Mouse (Mus musculus) forebrain, embryonic 14.5 days (tissue): ENCODE results near the gene Adgrb2. TPM values are rescaled to one million over a fixed set of nuclear protein-coding genes. Genes with fewer than 3 reads are reported as not detected.
A peak's percentile ranks its signal among the peaks of the same experiment; 100 is the strongest.

Experiments
- ATAC-seq: fragments of 200-750 bp; cut with Nextera tagmentation; 2 replicates; pipeline ENCODE4 v1.8.0; 2017; ENCODE audit warnings: mild to moderate bottlenecking, moderate library complexity
- DNase-seq: peaks from one replicate; pipeline ENCODE4 v3.0.0-alpha.2; 2015; ENCODE audit warnings: low spot score
- H3K27ac ChIP-seq: fragments of 300-500 bp; sonication (generic); 2 replicates; pipeline ENCODE4 v1.5.1; 2014; ENCODE audit warnings: low read depth, mild to moderate bottlenecking, control low read depth, low read length, moderate library complexity
- H3K27me3 ChIP-seq: fragments of 300-500 bp; sonication (generic); replicated peaks from 2 replicates; pipeline ENCODE4 v1.6.1; 2014; ENCODE audit warnings: low read length, control low read depth, mixed read lengths; ENCODE audit not compliant: control insufficient read depth, insufficient read depth
- H3K36me3 ChIP-seq: fragments of 300-500 bp; sonication (generic); 2 replicates; pipeline ENCODE4 v1.6.1; 2014; ENCODE audit warnings: low read length, control low read depth; ENCODE audit not compliant: control insufficient read depth, insufficient read depth
- H3K4me1 ChIP-seq: fragments of 300-500 bp; sonication (generic); 2 replicates; pipeline ENCODE4 v1.6.1; 2014; ENCODE audit warnings: antibody characterized with exemption, low read length, control low read depth; ENCODE audit not compliant: control insufficient read depth, insufficient read depth
- H3K4me2 ChIP-seq: fragments of 300-500 bp; sonication (generic); 2 replicates; pipeline ENCODE4 v1.6.1; 2014; ENCODE audit warnings: mild to moderate bottlenecking, control low read depth, low read length
- H3K4me3 ChIP-seq: fragments of 300-500 bp; sonication (generic); 2 replicates; pipeline ENCODE4 v1.5.1; 2014; ENCODE audit warnings: low read depth, low read length, control low read depth
- H3K9ac ChIP-seq: fragments of 300-500 bp; sonication (generic); 2 replicates; pipeline ENCODE4 v1.6.1; 2014; ENCODE audit warnings: mild to moderate bottlenecking, low read length, control low read depth, moderate library complexity
- H3K9me3 ChIP-seq: fragments of 300-500 bp; sonication (generic); replicated peaks from 2 replicates; pipeline ENCODE4 v1.6.1; 2016; ENCODE audit warnings: low read length, control low read depth, mixed read lengths; ENCODE audit not compliant: control insufficient read depth
- WGBS: fragments of 180-500 bp; shearing (Covaris S2); extraction: QIAGEN DNeasy Blood & Tissue Kit; methylation state at CpG from one replicate; pipeline ENCODE4 v1.1.7; 2014; 5-methylcytosine and 5-hydroxymethylcytosine counted together
- polyA plus RNA-seq: library from polyadenylated mRNA; unstranded; fragments of >200 nt; fragmentation: Nextera tagmentation; extraction: Ambion mirVana; gene quantifications from 2 replicates; pipeline ENCODE4 v1.2.1, GENCODE M21; 2014

Gene Adgrb2
- polyA plus RNA-seq, 1 experiment from 2014 or later = 6.6 TPM

DNA sequence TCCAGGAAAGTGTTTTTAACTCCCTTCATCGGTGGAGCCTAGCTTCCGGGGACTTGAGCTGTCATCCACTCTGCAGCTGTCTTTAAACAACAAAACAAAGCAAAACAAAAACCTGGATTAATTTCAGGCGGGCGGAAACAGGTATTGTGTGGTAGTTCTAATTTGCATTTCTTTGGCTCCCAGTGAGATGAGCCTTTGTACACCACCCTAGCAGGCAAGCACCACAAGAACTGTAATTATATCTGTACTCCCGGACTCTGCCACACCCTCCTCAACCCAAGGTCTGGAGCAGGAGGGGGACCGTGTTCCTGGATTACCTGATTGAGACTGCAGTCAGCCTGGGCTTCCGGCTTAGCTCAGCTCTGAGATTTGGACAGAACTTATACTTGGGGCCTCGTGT is 14.5 kb upstream of the Adgrb2 start:
- H3K27me3 ChIP-seq = no peaks in the 10 kb centered on the region
- ATAC-seq = no peak
- peaks cover 41% of the 10 kb centered on the region for H3K4me1 ChIP-seq
- 3% methylated on average over 8 of the region's 8 CpGs for WGBS
- no peaks in the 10 kb centered on the region for H3K9me3 ChIP-seq
- no peak overlapping the region for H3K4me2 ChIP-seq
- no peak for DNase-seq
- no peaks in the 10 kb centered on the region for H3K36me3 ChIP-seq
- H3K4me3 ChIP-seq = no peak overlapping the region
- no peak overlapping the region for H3K9ac ChIP-seq
- H3K27ac ChIP-seq = no peak overlapping the region

DNA sequence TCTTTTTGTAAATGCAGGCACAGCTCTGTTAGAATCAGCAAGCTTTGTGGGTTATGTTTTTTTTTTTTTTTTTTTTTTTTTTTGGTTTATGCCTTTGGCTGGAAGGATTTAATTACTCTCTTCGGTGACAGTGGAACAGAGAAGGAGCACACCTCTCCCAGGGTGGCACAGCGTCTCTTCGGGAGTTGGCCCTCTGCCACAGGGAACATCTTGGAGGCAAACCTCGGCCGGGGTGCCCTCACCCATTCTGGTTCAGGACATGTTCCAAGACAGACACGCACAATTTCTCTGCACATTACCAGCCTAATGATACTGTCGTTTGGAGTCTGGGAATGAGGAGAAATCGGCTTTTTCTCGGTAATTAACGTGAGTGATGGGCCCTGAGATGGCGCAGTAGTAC is 13.8 kb upstream of the Adgrb2 start:
- Histone ChIP-seq H3K9ac (no peak overlapping the region), H3K9me3 (no peaks in the 10 kb centered on the region), H3K36me3 (no peaks in the 10 kb centered on the region), H3K27ac (no peak overlapping the region), H3K4me3 (no peak overlapping the region), H3K27me3 (no peaks in the 10 kb centered on the region), H3K4me1 (peaks cover 40% of the 10 kb centered on the region), H3K4me2 (no peak overlapping the region)
- WGBS = 63% methylated on average over 11 of the region's 11 CpGs
- no peak for DNase-seq
- no peak for ATAC-seq

DNA sequence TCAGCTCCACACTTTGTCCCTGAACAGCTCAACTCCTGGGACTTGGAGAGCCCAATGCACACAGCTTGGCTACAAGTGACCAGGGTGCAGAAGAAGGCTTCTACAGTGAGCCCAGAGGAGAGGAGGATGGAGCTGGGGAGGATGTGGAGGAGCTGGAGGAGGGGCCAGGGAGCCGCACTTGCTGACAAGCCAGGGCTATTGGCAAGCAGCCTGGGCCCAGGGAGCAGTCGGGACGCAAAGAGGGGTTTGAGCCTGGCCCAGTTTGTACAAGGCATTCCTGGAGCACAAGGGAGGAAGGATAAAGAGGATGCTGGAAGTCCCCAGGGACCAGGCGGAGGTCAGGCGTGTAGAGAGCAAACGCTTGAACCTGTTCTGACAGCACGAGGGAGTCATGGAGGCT is 12.7 kb upstream of the Adgrb2 start:
- DNase-seq (peak; percentile 72), ATAC-seq (no peak)
- Histone ChIP-seq H3K4me3 (no peak overlapping the region), H3K9ac (no peak overlapping the region), H3K4me2 (no peak overlapping the region), H3K4me1 (peaks cover 30% of the 10 kb centered on the region), H3K27ac (no peak overlapping the region), H3K36me3 (no peaks in the 10 kb centered on the region), H3K27me3 (no peaks in the 10 kb centered on the region), H3K9me3 (no peaks in the 10 kb centered on the region)
- WGBS = 21% methylated on average over 7 of the region's 7 CpGs

DNA sequence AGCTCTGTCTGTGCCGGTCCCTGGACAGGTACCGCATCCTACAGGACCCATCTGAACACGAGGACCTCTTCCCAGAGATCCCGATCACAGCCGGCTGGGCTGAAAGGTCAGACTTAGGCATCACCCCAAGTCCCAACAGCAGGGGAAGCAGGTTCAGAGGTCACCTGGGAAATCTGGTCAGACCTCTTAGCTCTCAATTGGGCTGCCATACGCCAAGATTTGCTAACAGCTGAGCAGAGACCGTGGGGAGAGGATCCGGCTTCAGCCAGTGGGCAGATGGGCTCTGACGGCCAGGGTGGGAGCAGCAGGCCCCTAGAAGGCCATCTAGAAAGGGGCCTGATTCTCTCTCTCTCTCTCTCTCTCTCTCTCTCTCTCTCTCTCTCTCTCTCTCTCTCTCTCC is 10.4 kb upstream of the Adgrb2 start:
- no peak overlapping the region for H3K4me2 ChIP-seq
- ATAC-seq (no peak), DNase-seq (no peak)
- no peak overlapping the region for H3K9ac ChIP-seq
- H3K27ac ChIP-seq = no peak overlapping the region
- WGBS = 76% methylated on average over 9 of the region's 9 CpGs
- no peak overlapping the region for H3K4me3 ChIP-seq
- no peaks in the 10 kb centered on the region for H3K9me3 ChIP-seq
- no peaks in the 10 kb centered on the region for H3K27me3 ChIP-seq
- H3K36me3 ChIP-seq = no peaks in the 10 kb centered on the region
- peaks cover 18% of the 10 kb centered on the region; the same call in 1 of the 2 replicates for H3K4me1 ChIP-seq

DNA sequence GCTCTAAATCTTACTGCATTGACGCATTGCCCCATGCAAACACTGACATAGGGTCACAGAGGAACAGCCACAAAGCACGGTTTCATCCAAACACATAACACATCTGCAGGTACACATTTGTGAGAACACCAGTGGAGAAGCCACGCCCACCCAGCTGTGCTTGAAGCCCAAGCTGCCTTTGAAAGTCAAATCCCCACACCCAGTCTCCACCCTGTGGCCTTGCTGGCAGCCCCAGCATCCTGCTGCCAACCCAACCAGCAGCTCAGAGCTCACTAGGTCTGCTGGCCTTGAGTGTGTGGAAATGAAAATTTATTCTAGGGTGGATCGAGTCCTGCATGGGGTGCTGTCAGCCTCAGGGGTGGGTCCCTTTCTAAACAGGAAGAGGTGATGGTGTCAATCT is 7.4 kb upstream of the Adgrb2 start:
- Histone ChIP-seq H3K27me3 (no peaks in the 10 kb centered on the region), H3K9me3 (no peaks in the 10 kb centered on the region), H3K9ac (no peak overlapping the region), H3K4me3 (no peak overlapping the region), H3K4me2 (no peak overlapping the region), H3K27ac (no peak overlapping the region), H3K36me3 (no peaks in the 10 kb centered on the region), H3K4me1 (peaks cover 19% of the 10 kb centered on the region)
- WGBS = 70% methylated on average over 4 of the region's 4 CpGs
- ATAC-seq (no peak), DNase-seq (no peak)

DNA sequence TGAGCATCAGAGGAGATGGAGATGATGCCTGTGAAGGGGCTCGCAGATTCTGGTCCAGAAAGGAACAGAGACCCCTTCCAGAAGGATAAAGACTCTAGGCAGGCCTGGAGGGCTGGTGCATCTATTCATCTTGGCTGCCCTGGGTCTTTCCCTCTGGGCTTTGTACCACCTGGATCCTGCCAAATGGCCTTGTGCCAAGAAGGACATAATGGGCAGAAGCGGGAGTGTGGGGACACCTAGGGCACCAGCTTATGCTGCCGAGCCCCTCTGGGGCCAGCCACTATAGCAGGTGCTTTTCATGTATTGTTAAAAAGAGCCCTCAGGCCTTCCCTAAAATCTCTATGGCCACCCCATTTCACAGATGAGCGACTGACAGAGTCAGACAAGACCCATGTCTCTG is 6.4 kb upstream of the Adgrb2 start:
- no peaks in the 10 kb centered on the region for H3K9me3 ChIP-seq
- ATAC-seq = no peak
- no peak overlapping the region for H3K4me2 ChIP-seq
- WGBS = 34% methylated on average over 4 of the region's 4 CpGs
- H3K4me1 ChIP-seq = peaks cover 26% of the 10 kb centered on the region
- H3K36me3 ChIP-seq = no peaks in the 10 kb centered on the region
- H3K9ac ChIP-seq = no peak overlapping the region
- no peak overlapping the region for H3K27ac ChIP-seq
- no peak for DNase-seq
- no peak overlapping the region for H3K4me3 ChIP-seq
- H3K27me3 ChIP-seq = no peaks in the 10 kb centered on the region

DNA sequence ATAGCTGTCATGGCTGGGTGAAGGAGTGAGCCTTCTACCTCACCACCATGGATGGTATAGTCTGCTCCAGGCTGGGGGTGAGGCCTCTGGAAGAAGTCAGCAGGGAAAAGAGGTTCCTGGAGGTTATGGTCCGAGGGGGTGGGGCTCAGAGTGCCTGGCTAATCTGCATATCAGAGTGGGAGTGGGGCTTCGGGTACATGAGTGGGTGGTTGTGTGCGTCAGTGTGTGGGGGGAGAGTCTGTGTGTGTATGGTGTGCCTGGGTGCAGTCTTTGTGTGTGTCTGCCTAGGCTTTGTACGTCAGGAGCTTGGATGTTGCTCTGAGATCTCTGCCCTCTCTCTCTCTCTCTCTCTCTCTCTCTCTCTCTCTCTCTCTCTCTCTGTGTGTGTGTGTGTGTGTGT is 5.7 kb upstream of the Adgrb2 start:
- H3K9me3 ChIP-seq = no peaks in the 10 kb centered on the region
- no peak overlapping the region for H3K9ac ChIP-seq
- H3K4me3 ChIP-seq = no peak overlapping the region
- peaks cover 30% of the 10 kb centered on the region for H3K4me1 ChIP-seq
- ATAC-seq = no peak
- no peaks in the 10 kb centered on the region for H3K27me3 ChIP-seq
- no peak overlapping the region for H3K4me2 ChIP-seq
- no peaks in the 10 kb centered on the region for H3K36me3 ChIP-seq
- no peak overlapping the region for H3K27ac ChIP-seq
- no peak for DNase-seq
- WGBS = 70% methylated on average over 4 of the region's 4 CpGs

DNA sequence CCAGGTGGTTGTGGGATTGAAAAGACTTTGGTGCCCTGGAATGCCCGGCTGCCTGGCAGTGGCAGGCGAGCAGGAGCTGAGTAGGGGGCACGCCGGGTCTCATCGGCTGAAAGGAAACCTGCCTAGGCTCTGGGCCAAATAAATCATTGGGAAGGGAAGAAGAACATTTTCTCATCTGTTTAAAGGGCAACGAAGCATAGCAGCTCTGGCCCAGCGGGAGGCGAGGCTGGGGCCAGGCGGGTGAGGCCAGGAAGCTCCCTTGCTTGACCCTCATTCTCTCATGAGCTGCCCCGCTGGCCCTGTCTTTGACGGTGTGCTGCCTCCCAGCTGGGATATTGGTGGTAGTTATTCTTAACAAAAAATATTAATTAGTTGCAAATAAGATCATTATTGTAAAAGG is 3.0 kb upstream of the Adgrb2 start:
- H3K4me2 ChIP-seq = no peak overlapping the region
- no peaks in the 10 kb centered on the region for H3K9me3 ChIP-seq
- peaks cover 41% of the 10 kb centered on the region for H3K4me1 ChIP-seq
- no peak overlapping the region for H3K9ac ChIP-seq
- DNase-seq (no peak), ATAC-seq (no peak)
- 0 out of 2 replicates have a peak, but pooled peaks cover 2% of the 10 kb centered on the region for H3K27me3 ChIP-seq
- no peak overlapping the region for H3K27ac ChIP-seq
- no peaks in the 10 kb centered on the region for H3K36me3 ChIP-seq
- WGBS = 31% methylated on average over 11 of the region's 11 CpGs
- H3K4me3 ChIP-seq = no peak overlapping the region

DNA sequence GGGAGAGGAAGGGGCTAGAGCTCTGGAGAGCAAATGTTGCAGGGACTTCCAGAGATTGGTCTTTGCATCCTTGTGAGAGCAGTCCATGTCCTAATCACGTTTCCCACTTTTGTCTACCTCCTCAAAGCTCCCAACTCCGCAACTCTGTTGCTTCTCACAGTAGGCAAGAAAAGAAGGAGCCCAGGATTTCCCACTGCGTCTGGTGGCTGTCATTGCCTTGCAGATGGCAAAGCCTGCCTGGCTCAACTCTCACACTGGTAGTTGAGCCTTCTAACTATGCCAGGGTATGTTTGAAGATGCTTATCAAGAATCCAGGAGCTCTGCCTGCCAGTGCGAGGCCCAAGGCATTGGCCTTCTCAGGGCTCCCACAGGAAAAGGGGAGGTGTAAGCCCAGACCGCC is 1.6 kb upstream of the Adgrb2 start:
- H3K9me3 ChIP-seq = no peaks in the 10 kb centered on the region
- H3K4me2 ChIP-seq = peak overlapping the region; percentile 2; the same call in 1 of the 2 replicates
- 18% methylated on average over 5 of the region's 5 CpGs for WGBS
- ATAC-seq (no peak), DNase-seq (peak; percentile 44)
- no peaks in the 10 kb centered on the region for H3K36me3 ChIP-seq
- no peak overlapping the region for H3K9ac ChIP-seq
- peaks cover 7% of the 10 kb centered on the region; the same call in 1 of the 2 replicates for H3K27me3 ChIP-seq
- H3K27ac ChIP-seq = peak overlapping the region; percentile 39
- H3K4me1 ChIP-seq = peaks cover 49% of the 10 kb centered on the region
- H3K4me3 ChIP-seq = no peak overlapping the region
